Mouse (Mus musculus) ES-Bruce4 (cell line): ENCODE data around the gene Col13a1.

ENCODE experiments used
- CTCF ChIP-seq: IDR thresholded peaks from one replicate; pipeline ENCODE4 v1.8.1; 2011; ENCODE audit warnings: low read depth, low read length
- EP300 ChIP-seq: IDR thresholded peaks from 2 replicates; pipeline ENCODE4 v1.6.1; 2011; ENCODE audit warnings: low read depth, low read length; ENCODE audit not compliant: insufficient read depth

DNA sequence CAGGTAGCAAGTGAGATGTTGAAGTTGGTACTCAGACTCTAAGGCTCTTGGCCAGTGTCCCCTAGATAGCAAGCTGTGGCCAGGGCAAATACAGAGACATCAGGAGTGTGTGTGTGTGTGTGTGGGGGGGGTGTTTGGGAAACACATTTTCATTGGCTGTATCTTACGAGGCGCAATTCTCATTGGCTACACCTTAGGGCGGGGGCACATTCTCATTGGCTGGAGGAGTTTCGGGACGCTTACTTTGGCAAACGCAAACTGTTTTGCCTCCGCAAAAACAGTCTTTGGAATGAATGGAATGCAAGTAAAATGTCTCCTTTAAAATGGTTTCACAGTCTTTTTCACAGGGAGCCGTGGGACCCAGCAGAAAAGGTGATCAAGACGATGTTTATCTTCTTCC lies 148.1 kb downstream of the Col13a1 start:
- TF ChIP-seq CTCF (no peak), EP300 (no peak)
